Mouse (Mus musculus) liver, embryonic 14.5 days (tissue): ENCODE data around the gene Olfr676.

Experiments
- CTCF ChIP-seq: IDR thresholded peaks from 2 replicates; pipeline ENCODE4 v1.5.1; 2016; ENCODE audit warnings: antibody characterized with exemption, low read depth, control low read depth
- EP300 ChIP-seq: IDR thresholded peaks from 2 replicates; pipeline ENCODE4 v1.6.1; 2016; ENCODE audit warnings: antibody characterized with exemption, low read depth

- TF ChIP-seq CTCF, result no peak
- no peak for TF ChIP-seq EP300
Measured at GRCm38 (mm10) chr7:105022530-105022929, 10.0 kb upstream of the Olfr676 start.
